Mouse (Mus musculus): ENCODE results near the gene Dzip1.

DNA sequence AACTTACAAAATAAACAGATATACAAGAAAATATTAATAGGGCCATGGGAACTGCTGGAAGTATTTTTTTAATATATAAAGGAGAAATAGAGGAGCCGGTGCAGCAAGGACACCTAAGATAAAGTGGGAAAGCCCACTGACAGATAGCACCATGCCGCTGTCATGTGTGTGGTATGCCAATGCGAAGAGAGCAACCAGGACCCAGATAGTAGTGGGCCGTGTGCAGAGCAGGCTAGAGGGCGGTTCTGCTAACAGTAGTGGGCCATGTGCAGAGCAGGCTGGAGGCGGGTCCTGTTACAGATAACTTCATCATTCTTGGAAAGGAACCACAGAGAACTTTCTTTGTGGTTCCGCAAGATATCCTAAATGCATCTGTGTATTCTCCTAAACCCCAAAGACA, 88.5 kb downstream of the Dzip1 start:
- TF ChIP-seq CTCF (IDR thresholded peaks at IDR 0.05; ENCODE audit: low read depth, low read length), result no peak
- TF ChIP-seq POLR2A (IDR thresholded peaks at IDR 0.05; ENCODE audit: borderline replicate concordance, low read depth, low read length), result no peak

All from bone marrow macrophage, adult 2 months (primary cell).